Mouse (Mus musculus): ENCODE data around the gene Ash1l. TPM values are rescaled to one million over a fixed set of nuclear protein-coding genes. Genes with fewer than 3 reads are reported as not detected.

The Ash1l gene
- total RNA-seq (2023): 100 to 1,000 TPM; 108 to 111 TPM

DNA sequence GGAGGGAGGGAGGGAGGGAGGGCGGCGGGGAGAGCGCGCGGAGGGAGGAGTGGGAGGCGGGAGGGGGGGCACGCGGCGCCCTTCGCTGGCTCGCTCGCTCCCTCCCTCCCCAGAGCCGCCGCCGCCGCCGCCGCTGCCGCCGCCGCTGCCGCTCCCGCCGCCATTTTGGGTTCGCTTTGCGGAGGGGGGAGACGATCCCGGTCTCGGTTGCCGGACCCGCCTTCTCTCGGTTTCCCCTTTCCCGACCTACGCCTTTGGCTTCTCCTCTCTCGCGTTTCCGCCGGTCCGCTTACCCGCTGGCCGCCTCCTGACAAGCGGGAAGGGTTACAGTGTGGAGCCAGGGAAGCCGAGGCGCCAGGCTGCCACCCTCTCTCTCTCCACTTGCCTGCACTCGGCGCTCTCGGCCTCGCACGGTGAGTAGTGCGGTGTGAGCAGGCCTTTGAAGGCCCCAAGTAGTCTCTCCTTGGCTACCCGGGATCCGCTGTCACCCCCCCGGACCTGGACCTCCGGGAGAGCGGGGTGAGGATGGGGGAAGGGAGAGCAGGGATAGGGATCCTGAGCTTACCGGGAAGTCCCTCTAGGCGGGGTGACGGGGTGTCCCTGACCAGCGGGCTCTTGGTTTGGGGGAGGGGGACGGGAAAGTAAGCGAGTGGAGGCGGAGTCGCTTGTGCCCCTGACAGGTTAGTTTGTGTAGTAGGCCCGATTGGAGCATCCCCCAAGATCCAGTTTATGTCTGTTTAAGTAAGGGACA lies at the start of gene Ash1l, which contains the start of gene Dap3:
Ash1l (plus strand) TSS at position 47 of the 751 bp plus-strand sequence.
Dap3 (minus strand) TSS at position 606 of the 751 bp plus-strand sequence.

DNA sequence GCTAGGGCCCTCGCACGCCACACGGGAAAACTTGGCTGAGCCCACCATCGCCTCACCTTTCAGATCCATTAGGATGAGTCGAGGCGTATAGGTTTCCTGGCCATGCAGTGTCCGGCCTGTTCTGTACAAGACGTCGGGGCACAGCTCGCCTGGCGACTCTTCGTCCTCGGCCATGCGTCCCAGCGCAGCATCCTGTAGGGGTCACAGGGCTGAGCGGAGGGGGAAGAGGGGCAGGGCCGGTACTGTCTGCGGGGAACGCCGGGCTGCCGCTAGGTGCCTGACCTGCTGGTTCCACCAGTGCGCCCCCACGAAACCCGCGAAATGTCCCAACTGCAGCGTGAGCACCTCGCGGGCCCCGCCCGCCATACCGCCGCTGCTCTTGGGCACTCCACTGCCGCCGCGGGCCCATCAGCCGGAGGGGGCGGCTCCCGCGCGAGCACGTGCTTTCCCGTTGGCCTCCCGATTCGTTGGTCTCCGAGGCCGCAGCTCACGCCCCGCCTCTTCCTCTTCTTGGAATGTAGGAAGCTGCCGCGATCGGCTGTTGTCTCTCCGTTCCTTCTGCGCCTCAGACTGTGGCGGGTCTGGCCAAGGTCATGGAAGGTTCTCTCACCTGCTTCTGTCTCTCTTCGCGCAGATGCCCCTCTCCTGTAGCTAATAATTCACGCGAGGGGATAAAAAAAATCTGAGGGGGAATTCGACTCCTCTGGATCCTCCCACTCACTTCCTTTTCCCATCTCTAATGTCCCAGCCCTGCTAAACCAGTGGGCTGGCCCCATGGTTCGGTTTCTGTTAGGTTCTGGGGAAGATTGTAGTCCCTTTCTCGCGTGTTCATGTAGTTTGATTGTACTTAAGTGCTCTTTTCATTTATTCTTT lies 36.7 kb upstream of the Ash1l start, which contains the start of gene Msto1:
Msto1 (minus strand) TSS at position 489 of the 873 bp plus-strand sequence.

DNA sequence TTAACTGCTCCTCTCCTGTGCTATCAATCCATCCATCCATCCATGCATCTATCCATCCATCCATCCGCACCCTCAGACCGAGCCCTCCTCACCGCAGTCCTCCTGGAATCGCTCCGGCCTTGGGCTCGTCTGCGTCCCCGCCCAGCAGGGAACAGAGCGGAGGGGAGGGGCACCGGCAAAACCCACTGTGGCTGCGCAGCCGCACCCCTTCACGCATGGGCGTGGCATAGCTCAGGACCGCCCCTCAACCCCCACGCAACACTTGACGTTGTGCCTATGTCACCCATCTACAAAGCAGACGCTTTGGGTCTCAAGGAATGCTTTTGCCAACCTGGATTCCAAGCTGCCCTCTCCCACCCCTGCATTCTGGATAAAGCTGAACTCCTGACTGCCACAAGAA lies 142.8 kb downstream of the Ash1l start, which contains the start of gene Rusc1:
Rusc1 (minus strand) TSS at position 137 of the 400 bp plus-strand sequence.

DNA sequence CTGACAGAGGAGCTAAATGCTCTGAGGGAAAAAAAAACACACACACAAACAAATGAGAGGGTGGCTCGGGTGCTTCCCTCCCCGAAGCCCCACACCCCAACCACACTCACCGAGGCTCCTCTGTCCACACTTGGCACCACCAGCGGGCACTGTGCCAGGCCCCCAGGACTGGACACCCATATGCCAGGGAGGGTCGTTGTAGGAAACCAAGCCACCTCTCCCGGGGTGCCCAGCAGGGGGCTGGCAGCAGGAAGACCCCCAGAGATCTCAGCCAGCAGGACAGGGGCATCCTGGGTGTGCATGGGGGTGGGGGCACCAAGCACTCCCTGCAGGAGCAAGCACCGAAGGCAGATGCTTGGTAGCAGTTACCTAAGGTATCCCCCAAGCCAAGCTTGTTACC lies 150.4 kb downstream of the Ash1l start, which contains the start of gene Gm43738:
Gm43738 (minus strand) TSS at position 289 of the 400 bp plus-strand sequence.

GRCm38 (mm10) chr3:89101812-89102494 lies 151.5 kb downstream of the Ash1l start, which contains the start of gene Fdps:
TSS of gene Fdps (minus strand) at chr3:89101959.

Other genes with a start within 250 kb of the Ash1l start
- 10 to 100 TPM; 32.8 to 37.0 TPM for gene Rit1, start 233.8 kb upstream of the Ash1l start, total RNA-seq (2023)
- 1 to 10 TPM; 3.5 to 3.6 TPM for gene Syt11, start 175.5 kb upstream of the Ash1l start, total RNA-seq (2023)
- 10 to 100 TPM; 80.0 to 84.3 TPM for gene Gon4l, start 115.4 kb upstream of the Ash1l start, total RNA-seq (2023)
- 10 to 100 TPM; 14.3 to 17.2 TPM for gene Msto1, start 36.6 kb upstream of the Ash1l start, total RNA-seq (2023)
- gene Dap3, start 559 bp downstream of the Ash1l start, total RNA-seq (2023): 100 to 1,000 TPM; 100 to 103 TPM
- 10 to 100 TPM; 52.2 to 54.5 TPM for gene Rusc1, start 142.7 kb downstream of the Ash1l start, total RNA-seq (2023)
- not detected for gene Gm43738, start 150.5 kb downstream of the Ash1l start, total RNA-seq (2023)
- 10 to 100 TPM; 19.8 to 21.0 TPM for gene Fdps, start 151.3 kb downstream of the Ash1l start, total RNA-seq (2023)
- gene Pklr, start 185.5 kb downstream of the Ash1l start, total RNA-seq (2023): not detected
- gene Hcn3, start 209.6 kb downstream of the Ash1l start, total RNA-seq (2023): 1 to 10 TPM; 2.7 to 4.7 TPM
- 100 to 1,000 TPM; 162 to 174 TPM for gene Clk2, start 214.2 kb downstream of the Ash1l start, total RNA-seq (2023)
- 100 to 1,000 TPM; 108 to 133 TPM for gene Scamp3, start 226.9 kb downstream of the Ash1l start, total RNA-seq (2023)
- 10 to 100 TPM; 22.6 to 25.4 TPM for gene Fam189b, start 232.5 kb downstream of the Ash1l start, total RNA-seq (2023)